Mouse (Mus musculus): ENCODE data around the gene Lrmp. TPM values are rescaled to one million over a fixed set of nuclear protein-coding genes. Genes with fewer than 3 reads are reported as not detected.
A peak's percentile ranks its signal among the peaks of the same experiment; 100 is the strongest.

The Lrmp gene
- total RNA-seq, 2 experiments from 2014 or later, result 1.0 to 1.2 TPM

GRCm38 (mm10) chr6:145202432-145203125 lies 87.1 kb downstream of the Lrmp start:
- DNase-seq, result no peak

DNA sequence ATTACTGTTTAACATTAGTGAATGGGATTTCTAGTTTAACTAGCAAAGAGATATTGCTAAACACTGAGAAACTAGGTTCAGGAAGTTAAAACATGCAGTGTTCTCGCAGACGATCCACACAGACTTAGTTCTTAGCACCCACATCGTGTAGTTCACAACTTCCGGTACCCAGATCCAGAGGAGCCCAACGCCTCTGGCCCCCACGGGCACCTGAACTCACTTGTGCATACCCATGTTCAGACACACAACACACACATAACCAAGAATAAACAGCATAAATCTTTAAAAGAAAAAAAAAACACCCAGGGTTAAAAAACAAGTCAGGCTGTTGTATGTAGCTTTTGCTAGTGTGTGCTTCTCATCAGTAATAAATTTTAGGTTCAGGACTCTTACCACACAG lies 89.0 kb downstream of the Lrmp start:
- DNase-seq, result no peak

DNA sequence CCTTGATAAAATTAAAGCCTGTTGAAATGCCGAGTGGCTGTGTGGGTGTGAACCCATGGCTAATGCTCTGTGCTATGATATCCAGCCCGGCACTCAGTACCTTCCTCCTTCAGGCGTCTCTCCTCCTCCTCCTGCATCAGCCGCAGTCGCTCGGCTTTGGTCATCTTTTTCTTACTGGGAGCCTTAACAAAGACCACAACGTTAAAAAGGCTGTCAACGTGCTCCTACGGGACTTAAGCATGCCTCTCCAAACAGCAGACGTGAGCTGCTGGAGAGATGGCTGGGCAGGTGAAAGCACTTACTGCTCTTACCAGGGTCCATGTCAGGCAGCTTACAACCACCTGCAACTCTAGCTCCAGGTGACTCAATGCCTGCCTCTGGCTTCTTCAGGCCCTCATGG lies 89.7 kb downstream of the Lrmp start:
- no peak for DNase-seq

- no peak for DNase-seq
Measured at GRCm38 (mm10) chr6:145210056-145210680, 94.7 kb downstream of the Lrmp start.

- DNase-seq, result peak; percentile 100
Measured at GRCm38 (mm10) chr6:145210816-145211338, 95.4 kb downstream of the Lrmp start, which contains the start of the genes Casc1 and Etfrf1. Gene Casc1 (minus strand): TSS chr6:145211005. Gene Etfrf1 (plus strand): TSS chr6:145211134.

DNA sequence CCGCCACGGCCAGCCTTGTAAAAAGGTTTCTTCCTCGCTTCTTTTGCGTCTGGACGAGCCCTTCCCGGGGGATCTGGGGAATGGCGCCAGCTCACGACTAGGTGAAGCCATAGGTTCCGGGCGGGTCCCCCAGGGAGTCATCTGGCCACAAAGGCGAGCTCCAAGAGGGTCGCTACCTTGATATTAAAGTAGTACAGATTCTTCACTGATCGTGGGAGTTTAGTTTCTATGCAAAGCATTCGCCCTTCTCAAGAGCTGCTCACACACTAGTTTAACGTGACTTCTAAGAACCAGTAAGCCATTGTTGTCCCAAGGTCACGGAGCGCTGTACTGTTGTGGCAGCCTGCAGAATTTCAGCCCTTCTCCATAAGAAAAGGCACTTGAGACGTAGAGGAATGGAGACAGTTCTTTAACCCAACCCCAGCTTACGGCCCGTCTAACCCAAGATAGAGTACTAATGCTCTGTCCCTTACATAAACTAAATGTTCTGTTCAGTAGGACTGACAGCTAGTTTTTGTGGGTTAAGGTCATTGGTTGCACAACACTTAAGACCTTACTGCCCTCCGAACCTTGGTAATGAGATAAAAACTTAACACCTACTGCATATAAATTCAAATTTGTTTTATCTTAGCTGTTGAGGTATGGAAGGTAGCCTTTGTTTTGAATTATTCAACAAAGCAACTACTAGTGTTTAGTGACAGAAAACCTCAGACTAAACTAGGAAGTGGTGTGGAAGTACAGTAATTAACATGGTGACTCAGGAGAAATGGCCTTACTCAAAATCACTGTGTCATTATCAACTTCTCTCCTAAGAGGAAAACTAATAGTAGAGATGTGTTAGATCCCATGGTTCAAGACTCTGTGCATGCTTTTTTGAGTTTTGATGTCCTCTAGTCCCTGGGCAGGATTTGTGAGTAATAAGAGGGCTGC lies 96.2 kb downstream of the Lrmp start:
- no peak for DNase-seq

DNA sequence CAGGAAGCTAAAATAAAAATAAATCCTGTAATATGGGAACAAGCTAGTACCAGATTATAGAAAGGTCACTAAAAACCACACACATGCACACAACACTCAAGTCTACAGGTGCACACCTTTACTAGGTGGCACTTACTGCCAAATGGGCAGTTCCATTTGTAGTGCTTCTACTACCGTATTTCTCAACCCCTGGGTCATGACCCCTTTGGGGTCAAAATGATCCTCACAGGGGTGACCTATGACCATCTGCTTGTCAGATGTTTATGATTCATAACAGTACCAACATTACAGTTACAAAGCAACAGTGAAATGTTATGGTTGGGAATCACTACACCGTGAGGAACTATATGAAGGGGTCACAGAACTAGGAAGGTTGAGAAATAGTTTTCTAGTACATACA lies 98.5 kb downstream of the Lrmp start:
- no peak for DNase-seq

DNA sequence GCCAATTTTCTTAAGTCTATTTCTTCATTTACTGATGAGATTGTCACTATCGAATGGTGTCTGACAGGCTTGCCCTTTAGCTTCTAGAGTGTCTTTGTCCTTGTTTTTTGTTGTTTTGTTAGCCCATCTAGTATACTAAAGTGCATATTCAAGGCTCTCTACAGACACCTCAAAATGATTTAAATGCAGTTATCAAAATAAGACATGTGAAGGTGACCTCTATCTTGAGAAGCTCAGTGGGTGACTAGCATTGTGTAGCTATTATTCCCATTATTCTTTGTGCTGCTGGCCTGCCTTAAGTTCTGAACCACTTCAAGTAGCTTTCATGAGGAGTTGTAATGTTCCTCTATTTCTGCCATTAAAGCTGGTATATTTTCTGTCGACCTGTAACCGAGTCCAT lies 100.4 kb downstream of the Lrmp start:
- DNase-seq, result no peak

DNA sequence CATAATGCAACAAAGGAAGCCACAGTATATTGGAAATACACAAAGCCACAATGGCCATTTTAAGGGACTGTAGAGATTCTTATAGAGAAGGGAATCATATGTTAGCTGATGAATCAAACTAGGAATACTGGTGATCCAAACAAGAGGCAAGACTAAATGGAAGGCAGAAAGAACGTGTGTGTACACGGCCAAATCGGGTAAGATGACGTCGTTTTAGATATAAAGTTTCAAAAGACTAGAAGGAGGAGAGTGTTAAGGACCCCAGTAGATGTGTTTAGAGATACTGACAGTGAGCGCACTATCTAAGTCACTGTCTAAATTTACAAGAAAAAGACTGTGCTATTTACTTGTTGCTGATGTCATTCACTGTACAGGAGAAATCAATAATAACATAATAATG lies 108.8 kb downstream of the Lrmp start:
- DNase-seq, result no peak

Other genes with a start within 250 kb of the Lrmp start
- gene Bcat1, start 39.5 kb upstream of the Lrmp start, total RNA-seq (2021), result 1 to 10 TPM; 3.4 to 3.7 TPM
- gene Casc1, start 95.4 kb downstream of the Lrmp start, total RNA-seq (2021), result under 1 TPM; 0.19 to 0.26 TPM
- gene Etfrf1, start 95.5 kb downstream of the Lrmp start, total RNA-seq (2021), result 10 to 100 TPM; 49.1 to 56.8 TPM
- 10 to 100 TPM; 18.5 to 20.8 TPM for gene Kras, start 134.6 kb downstream of the Lrmp start, total RNA-seq (2021)

Data from gastrocnemius, postnatal 25 days (tissue).